Mouse (Mus musculus): ENCODE results near the gene Rras.

Rras gene

DNA sequence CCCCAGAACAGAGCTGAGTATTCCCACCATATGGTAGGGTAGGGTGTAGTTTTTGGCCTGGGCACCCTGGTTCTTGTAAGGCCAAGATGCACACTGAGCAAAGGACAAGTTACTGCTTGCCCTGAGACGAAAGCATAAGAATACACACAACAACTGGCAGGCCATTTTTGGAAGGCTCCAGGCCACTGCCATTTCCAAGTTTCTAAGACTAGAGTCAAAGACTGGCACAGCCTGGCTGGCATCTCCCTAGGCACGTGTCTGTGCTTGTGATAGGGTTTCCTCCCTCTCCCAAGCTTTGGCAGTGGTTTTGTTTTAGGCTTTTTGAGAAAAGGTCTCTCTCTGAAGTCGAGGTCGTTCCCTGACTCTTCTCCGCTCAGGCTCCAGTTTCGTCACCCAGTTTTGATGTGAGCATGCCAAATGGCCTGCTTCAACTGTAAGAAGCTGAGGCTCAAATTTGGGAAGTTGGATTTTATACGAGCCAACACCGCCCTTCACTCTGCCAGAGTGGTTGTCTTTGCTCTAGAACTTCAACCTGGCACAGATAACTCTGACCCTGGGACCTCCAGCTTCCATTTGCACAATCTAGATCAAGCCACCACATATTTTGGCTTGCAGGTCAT is 8.0 kb downstream of the Rras start:
- DNase-seq (ENCODE audit: low read depth, low spot score): no peak

DNA sequence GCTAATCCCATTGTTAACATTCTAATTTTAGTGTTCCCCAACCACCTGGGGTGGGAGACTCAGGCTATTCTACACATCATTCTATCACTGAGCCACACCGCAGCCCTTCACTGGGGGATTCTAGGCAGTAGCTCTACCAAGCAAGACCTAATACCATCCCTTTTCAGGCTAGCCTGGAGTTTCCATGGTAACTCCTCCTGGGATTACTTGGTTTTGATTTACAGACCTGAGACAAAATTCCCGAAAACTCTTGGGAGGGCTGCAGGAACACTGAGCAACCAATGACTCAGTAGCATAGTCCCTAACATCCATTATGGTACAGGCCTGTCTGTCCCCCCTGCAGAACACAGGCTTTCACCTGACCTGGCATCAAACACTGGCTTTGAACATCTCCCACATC is 8.5 kb downstream of the Rras start:
- no peak for DNase-seq (ENCODE audit: low read depth, low spot score)

DNA sequence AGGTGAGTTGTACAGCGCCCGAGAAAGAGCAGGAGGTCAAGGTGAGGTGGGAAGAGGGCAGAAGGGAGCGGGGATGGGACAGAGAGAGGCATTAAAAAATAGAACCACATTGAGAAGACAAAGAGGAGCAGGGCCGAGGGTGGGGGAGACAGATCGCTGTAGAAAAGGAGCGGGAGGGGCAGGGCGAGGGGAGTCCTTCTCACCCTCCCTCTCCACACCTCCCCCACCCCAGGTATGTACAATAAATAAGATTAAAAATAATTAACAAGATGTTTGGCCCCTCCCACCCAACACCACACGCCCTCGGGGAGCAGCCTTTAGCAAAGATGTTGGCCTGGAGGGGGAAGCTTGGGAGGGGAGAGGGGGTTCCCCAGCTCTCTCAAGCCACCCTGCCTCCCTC is 10.0 kb downstream of the Rras start:
- DNase-seq (ENCODE audit: low read depth, low spot score): no peak

DNA sequence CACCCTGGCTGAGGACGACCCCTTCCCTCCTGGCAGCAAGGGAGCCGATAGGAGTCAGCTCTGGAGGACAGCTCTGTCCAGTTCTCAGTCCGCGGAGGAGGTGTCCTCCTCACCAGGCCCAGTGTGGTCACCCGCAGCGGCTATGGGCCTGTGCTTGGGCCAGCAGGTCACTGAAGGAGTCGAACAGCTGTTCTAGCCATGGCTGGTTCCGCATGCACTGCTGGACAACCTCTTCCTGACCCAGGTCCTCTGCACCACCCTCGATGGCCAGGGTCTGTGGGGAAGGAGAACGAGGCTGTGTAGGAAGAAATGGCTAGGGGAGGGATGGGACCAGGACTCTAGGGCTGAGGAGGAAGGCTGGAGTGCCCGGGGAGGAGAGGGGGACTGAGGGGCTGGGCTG is 10.6 kb downstream of the Rras start:
- DNase-seq (ENCODE audit: low read depth, low spot score): no peak

DNA sequence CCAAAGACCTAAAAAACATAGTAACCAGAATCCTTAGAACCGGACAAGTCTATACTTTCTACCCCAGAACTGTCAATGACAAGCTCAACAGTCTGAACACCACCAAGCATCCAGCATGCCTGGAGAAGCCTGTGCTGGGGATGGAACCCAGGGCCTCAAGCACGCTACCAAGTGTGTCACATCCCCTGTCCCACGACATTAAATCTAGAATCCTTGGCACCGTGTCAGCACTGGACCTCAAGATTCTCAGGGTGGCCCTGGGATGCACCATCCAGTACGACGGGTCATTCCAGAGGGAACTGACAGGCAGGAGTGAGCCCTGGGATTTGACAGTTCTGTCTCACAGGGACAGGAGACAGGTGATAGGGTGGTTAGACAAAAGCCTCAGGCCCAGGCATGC is 12.2 kb downstream of the Rras start:
- DNase-seq (ENCODE audit: low read depth, low spot score): no peak

DNA sequence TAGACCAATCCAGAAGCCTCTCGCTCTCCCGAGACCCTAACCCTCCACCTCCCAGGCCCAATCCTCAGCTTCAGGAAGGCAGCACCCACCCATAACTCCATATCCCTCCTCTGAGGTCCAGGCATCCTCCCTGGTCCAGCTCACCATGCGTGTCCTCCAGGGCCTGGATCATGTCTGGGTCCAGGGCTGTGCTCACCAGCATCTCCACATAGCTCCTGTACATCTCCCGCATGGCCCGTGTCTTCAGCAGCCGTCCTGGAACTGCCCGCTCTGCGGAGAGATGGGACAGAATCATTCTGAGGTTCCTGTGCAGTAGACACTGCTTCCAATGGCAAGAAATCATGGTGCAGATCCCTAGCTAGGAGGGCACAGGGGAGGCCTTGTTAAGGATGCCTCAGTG is 13.1 kb downstream of the Rras start:
- DNase-seq (ENCODE audit: low read depth, low spot score): no peak

DNA sequence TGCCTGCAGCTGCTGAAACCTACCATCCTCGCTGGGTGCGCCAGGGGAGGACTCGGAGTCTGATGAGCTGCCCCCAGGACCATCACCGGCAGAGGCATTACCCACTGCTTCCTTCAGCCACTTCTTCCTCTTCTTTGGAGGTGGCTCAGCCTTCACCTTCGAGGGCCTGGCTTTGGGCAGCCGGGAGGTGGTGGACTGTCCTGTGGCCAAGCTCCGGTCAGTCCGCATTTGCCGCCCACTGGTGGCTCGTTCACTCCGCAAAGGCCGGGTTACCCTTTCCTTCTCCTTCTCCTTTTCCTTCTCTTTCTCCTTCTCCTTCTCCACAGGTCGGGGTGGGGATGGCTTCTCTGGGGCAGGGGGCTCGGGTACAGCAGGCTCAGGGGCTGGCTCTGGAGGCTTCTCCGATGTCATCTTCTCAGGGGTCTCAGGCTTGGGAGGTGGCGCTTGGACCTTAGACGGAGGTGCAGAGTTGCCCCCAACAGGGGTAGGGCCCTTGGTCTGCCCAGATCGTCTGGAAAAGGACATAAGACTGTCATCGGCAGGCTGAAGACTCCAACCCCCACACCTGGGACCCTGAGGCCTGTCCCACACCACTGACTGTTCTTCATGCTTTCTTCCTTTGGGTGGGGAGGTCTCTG is 16.1 kb downstream of the Rras start:
- DNase-seq (ENCODE audit: low read depth, low spot score): no peak

DNA sequence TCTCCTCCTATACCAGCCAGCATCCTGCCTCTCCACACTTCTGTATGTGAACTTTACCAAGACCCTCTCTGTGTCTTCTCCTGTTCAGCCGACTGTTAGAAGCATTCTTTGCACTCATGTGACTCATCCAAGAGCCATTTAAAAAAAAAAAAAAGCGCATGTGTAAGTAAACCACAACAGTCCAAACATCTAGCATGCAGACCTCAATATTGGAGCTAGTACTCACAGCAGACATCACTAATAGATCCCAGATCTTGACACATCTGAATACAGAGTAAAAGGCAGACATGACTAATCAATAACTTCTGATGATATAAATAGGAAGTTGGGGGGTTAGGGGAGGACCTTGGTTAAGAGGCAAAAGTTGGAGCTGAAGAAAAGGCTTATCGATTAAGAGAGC is 17.9 kb downstream of the Rras start:
- no peak for DNase-seq (ENCODE audit: low read depth, low spot score)

DNA sequence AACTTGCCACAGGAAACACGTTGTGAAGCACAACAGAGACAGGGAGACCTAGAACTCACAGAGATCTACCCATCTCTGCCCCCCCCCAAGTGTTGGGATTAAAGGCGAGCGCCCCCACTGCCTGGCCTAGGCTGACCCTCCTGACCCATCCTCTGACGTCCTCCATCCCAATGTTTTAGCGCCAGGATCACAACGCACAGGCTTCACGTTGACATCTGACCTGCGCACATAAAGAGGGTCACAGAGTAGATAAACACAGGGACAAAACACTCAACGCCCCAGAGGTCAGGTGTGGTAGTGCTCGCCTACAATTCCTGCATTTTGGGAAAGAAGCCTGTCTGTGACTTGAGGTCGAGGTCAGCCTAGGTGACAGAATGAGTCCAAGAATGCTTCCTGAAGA is 18.9 kb downstream of the Rras start:
- no peak for DNase-seq (ENCODE audit: low read depth, low spot score)

DNA sequence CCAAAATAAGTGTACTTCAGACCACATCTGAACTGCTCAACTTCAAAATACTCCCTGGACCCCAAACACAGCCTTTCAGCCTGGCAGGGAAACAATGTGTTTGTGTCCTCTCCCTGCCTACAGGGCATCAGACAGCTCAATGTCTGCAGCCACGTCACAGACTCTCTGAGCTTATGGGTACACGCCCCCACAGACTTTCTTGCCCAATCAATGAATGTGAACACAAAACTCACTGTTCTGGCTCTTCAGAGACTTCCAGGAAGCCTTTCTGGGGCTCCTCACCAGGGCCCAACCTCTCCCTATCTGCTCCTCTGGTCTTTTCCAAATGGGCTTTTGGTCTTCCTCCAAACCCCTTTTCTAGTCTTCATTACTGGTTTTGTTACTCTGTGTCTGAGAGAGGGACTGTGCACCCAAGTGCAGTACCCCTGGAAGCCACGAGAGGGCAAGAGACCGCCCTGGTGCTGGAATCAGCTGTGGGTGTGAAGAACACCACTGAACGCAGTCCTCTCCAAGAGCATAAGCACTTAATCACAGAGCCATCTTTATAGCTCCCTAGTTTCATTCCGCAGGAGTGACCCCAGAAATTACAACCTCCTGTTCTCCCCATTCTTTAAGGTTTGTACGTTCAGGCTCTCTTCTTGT is 20.1 kb downstream of the Rras start:
- peak; percentile 63 for DNase-seq (ENCODE audit: low read depth, low spot score)

DNA sequence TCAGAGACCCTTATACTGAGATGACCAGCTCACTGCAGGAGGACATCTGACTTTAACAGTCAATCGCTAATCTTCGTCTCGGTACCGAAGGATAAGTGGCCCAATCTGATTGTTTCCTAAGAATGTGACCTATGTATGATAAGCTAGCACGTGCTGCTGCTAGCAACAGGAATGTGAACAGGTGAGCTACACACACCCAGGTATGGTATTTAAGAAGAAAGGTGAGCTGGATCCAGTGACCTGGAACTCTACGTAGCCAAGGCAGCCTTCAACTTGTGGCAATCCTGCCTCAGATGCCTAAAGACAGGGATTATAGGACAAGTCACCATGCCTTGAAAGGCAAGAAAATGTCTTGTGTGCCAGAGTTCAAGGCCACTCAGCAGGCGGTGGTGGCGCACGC is 20.6 kb downstream of the Rras start:
- no peak for DNase-seq (ENCODE audit: low read depth, low spot score)

DNA sequence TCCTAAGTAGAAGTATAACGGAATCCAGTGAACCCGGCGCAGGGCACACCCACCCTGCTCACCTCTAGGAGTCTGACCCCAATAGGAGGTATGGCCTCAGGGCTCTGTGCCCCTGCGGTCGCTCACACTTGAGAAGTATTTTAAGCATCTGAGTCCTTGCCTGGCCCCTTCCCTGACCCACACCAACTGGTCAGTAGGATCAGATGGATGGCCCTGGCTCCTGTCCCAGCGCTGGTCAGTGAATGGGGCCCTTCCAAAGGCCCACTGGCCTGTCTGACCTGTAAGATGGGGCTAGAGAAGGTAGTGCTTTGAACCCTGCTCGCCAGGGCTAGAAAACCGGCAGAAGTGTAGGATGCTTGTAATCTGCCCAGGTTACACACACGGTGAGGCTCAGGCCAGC is 23.1 kb downstream of the Rras start:
- no peak for DNase-seq (ENCODE audit: low read depth, low spot score)

DNA sequence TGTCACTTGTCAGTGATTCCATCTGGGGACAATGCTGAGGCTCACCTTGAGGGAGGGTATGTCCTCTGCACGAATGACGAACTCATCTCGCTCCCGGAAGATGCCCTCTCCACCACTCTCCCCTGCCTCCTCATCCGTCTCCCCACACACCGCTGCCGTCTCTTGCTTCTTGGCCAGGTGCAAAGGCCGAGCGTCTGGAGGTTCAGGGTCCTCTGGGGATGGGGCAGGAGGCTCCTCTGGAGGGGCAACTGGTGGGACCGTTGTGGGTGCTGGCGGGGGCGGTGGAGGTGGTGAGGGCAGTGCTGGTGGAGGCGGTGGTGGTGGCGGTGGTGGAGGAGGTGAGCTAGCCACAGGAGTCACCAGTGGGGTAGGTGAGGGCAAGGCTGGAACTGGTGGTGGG is 25.5 kb downstream of the Rras start:
- no peak for DNase-seq (ENCODE audit: low read depth, low spot score)

DNA sequence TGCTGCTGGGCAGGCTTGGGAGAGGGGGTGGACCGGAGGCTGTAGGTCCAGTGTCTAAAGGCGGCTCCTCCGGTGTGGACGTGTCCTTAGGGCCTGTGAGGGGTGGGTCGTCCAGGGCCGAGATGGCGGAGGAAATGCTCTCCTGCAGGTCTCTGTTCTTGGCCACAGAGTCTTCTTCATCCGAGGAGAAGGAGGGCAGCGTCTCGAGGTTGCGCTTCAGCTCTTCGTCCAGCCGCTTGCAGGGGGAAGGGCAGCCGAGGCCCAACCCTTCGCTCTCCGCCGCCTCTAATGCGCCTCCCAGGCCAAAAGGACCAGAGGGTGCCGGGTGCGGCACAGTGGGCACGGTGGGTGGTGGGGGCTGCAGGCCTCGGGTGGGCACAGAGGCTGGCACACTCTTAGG is 28.0 kb downstream of the Rras start:
- DNase-seq (ENCODE audit: low read depth, low spot score): no peak

DNA sequence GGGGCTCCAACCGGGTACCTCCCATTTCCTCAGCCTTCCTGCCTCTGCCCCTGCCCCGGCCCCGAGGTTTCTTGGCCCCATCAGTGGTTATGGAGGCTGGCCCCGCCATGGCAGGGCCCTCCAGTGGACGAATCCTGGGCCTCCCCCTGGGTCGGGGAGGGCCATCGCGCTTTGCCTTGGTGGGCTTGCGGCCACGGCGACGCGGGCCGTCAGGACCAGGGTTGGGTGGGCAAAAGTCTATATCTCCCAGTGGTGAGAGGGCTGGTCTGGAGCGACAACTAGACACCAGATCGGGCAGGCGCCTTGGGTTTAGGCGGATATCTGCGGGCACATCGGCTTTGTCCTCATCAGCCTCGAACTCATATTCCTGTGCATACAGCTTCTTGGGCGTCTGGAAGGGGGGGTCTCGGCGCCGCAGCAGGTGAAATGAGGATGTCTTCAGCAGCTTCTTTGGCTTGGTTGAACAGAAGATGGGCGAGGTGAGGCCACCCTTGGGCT is 29.1 kb downstream of the Rras start:
- DNase-seq (ENCODE audit: low read depth, low spot score): no peak

DNA sequence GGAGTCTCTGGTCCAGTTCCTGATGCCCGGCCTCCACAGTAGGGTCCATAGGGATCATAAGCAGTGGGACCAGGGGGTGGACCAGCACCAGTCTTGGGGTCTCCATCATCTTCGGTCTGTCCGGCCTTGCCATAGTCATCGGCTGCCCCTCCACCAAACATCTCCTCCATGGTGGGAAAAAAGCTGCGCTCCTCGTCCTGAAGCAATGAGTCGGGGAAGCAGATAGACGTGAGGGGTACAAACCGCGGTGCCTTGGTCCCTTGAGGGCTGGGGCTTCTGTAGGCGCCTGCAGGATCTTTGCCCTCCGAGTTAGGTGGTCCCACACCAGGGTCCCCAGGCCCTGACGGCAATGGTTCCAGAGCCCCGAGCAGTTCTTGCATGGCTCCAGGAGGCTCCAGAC is 29.7 kb downstream of the Rras start:
- DNase-seq (ENCODE audit: low read depth, low spot score): no peak

DNA sequence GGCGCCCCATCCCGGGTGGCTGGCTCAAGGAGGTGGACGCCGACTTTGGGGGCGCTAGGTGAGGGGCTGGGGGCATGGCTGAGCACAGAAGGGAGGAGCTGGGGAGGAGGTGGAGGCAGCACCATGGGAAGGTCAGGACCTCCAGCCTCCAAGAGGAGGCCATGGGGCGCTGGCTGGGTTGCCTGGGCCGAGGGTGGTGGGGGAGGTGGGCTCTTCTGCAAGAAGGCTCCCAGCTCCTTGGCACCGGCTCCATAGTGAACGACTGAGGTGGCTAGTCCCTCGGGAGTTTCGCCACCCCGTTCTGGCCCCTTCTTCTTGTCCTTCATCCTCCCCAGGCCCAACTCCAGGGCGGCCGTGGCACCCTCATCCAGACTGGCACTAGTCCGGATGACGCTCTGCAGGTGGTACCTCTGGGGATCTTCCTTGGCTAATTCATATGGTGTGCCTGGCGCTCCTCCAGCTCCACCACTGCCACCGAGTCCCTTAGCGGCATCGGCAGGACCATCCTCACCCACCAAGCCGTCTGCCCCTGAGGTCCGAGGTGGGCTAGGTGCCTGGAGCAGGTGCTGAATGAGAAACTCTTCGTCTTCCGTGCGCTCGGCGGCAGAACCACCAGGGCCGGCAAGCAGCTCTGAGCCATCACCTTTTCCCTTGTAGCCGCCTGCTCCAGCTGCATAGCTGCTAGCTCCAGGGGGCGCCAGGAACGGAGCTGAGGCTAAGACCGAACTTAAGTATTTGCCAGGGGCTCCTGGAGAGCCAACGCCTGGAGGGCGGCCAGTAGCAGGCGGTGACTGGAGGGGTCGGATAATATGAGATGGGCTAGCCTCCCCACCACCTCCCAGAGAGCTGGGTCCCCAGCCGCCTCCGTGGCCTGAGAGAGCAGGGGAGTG is 30.5 kb downstream of the Rras start:
- DNase-seq (ENCODE audit: low read depth, low spot score): no peak

DNA sequence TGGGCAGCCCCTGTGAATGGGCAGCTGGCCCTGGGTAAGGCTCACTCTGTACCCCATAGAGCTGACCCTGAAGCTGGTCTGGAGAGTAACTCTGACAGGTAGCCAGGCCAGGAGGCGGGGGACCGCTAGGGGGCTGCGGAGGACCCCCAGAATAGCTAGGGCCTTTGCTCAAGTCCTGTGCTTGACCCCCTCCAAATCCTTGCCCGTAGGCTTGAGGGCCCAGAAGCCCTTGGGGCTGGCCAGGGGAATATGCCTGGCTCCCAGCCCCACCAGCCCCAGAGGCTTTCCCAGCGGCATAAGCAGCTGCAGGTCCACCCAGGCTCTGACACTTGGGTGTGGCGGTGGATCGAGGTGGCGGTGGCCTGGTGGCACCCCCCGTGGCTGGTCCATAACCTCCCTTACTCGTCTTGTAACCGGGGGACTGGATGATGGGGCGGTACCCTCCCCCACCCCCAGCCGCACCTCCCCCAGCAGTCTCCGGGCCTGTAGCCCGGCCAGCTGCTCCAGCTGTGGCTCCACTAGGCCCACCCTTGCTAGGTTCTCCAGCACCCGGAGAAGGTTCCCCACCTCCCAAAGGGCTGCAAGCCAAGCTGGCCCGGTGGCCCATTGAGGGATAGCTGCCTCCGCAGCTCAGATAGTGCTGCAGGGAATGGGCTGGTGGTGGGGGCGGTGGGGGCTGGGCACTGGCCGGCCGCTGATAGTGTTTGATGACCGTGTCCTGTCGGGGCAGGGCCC is 31.3 kb downstream of the Rras start:
- DNase-seq (ENCODE audit: low read depth, low spot score): no peak

DNA sequence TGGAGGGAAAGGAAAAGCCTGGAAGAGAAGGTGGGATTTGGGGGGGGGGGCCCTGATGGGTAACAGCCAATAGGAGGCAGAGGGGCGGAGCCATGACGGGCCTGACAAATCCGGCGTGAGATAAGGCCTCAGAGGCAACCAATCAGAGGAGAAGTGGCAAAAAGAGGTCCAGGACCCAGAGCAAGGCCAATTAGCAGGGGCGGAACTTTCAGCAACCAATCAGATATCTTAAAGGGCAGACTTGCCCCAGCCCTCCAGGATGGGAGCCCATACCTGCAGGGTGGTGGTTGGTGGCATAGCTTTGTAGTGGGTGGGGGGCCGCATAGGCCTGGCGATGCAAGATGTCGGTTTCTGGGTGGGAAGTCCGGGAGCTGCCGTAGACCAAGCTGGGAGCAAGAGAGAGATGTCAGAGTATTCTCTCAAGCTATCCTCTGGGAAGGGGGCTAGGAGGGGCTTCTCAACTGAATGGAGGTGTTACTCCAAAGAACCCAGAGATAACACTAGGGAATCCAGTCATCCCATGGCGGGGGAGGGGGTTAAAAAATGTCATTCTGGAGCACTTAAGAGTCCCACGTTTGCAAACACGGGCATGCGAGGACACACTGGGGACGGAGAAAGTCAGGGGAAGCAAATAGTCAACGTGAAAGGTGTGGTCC is 33.3 kb downstream of the Rras start:
- peak; percentile 92 for DNase-seq (ENCODE audit: low read depth, low spot score)

DNA sequence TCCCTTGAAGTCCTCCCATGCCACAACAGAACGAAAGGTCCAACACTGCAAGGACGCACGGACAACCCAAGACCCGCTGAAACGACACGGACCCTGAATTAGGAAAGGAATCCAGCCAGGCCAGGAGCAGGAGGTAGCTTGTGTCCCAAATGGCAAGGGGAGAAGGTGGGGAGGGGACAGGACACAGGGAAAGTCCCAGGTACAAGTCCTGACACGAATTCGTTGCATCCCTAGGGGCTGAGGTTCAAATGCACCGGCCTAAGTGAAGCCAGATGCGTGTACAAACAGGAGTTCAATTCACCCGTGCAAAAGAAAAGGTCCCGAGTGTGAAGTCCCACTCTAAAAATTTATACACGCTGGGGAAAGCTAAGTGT is 33.8 kb downstream of the Rras start:
- no peak for DNase-seq (ENCODE audit: low read depth, low spot score)
